Mouse (Mus musculus) small intestine, adult 2 months (tissue): ENCODE measurements around the gene Abhd4. TPM values are rescaled to one million over a fixed set of nuclear protein-coding genes. Genes with fewer than 3 reads are reported as not detected.
A peak's percentile ranks its signal among the peaks of the same experiment; 100 is the strongest.

ENCODE experiments used
- H3K27ac ChIP-seq: fragments of 200-500 bp; 2 replicates; pipeline ENCODE4 v1.5.1; 2012; ENCODE audit warnings: low read depth, low read length, control low read depth, inconsistent platforms; ENCODE audit not compliant: insufficient read depth
- H3K27me3 ChIP-seq: fragments of 200-500 bp; 2 replicates; pipeline ENCODE4 v1.6.1; 2012; ENCODE audit warnings: mild to moderate bottlenecking, moderate library complexity, low read length, inconsistent platforms; ENCODE audit not compliant: control insufficient read depth, insufficient read depth
- H3K36me3 ChIP-seq: fragments of 200-500 bp; 2 replicates; pipeline ENCODE4 v1.6.1; 2012; ENCODE audit warnings: mild to moderate bottlenecking, low read length, control low read depth, inconsistent platforms; ENCODE audit not compliant: control insufficient read depth, insufficient read depth
- H3K4me1 ChIP-seq: fragments of 200-500 bp; 2 replicates; pipeline ENCODE4 v1.6.1; 2012; ENCODE audit warnings: low read length, inconsistent platforms, mixed read lengths; ENCODE audit not compliant: control insufficient read depth, insufficient read depth, insufficient read length
- H3K4me3 ChIP-seq: fragments of 200-500 bp; 2 replicates; pipeline ENCODE4 v1.5.1; 2012; ENCODE audit warnings: low read depth, mild to moderate bottlenecking, control low read depth, inconsistent platforms, low read length, moderate library complexity
- CTCF ChIP-seq: fragments of 200-500 bp; IDR thresholded peaks from 2 replicates; pipeline ENCODE4 v1.5.1; 2012; ENCODE audit warnings: low read depth, mild to moderate bottlenecking, control low read depth, inconsistent platforms, low read length, moderate library complexity, mixed read lengths; ENCODE audit not compliant: insufficient replicate concordance, insufficient read length; ENCODE audit errors: extremely low read depth
- POLR2A ChIP-seq: fragments of 200-500 bp; IDR thresholded peaks from 2 replicates; pipeline ENCODE4 v1.6.1; 2012; ENCODE audit warnings: low read depth, mild to moderate bottlenecking, control low read depth, inconsistent platforms, low read length, moderate library complexity
- WGBS: fragments of 180-500 bp; shearing (Covaris S2); methylation state at CpG from one replicate; pipeline ENCODE4 v1.1.7; 2018; 5-methylcytosine and 5-hydroxymethylcytosine counted together
- polyA plus RNA-seq: library from polyadenylated mRNA; depleted of rRNA; stranded (reverse); fragments of >200 nt; gene quantifications from 2 replicates; pipeline ENCODE4 v1.2.3, GENCODE M21; 2012

Abhd4 gene
- polyA plus RNA-seq, 1 experiment = 53.6 TPM

- TF ChIP-seq CTCF (no peak), POLR2A (no peak)
- Histone ChIP-seq H3K27me3 (no peaks in the 10 kb centered on the region), H3K27ac (peak overlapping the region; percentile 17; the same call in 1 of the 2 replicates), H3K4me1 (peaks cover 27% of the 10 kb centered on the region; the same call in 1 of the 2 replicates), H3K4me3 (no peak overlapping the region), H3K36me3 (0 out of 2 replicates have a peak, but pooled peaks cover 2% of the 10 kb centered on the region)
- WGBS = 21% methylated on average over 12 of the region's 12 CpGs
Measured at GRCm38 (mm10) chr14:54254670-54255202, 748 bp downstream of the Abhd4 start.

GRCm38 (mm10) chr14:54258131-54258670 lies 4.2 kb downstream of the Abhd4 start:
- Histone ChIP-seq H3K27ac (no peak overlapping the region), H3K4me3 (no peak overlapping the region), H3K4me1 (peaks cover 23% of the 10 kb centered on the region; the same call in 1 of the 2 replicates), H3K27me3 (no peaks in the 10 kb centered on the region), H3K36me3 (peaks cover 7% of the 10 kb centered on the region; the same call in 1 of the 2 replicates)
- 30% methylated on average over 7 of the region's 7 CpGs for WGBS
- TF ChIP-seq CTCF = no peak
- TF ChIP-seq POLR2A = no peak

GRCm38 (mm10) chr14:54259003-54259721 lies 5.2 kb downstream of the Abhd4 start:
- H3K4me3 ChIP-seq = peak overlapping the region; percentile 91
- H3K36me3 ChIP-seq = peaks cover 11% of the 10 kb centered on the region
- H3K27me3 ChIP-seq = no peaks in the 10 kb centered on the region
- peak overlapping the region; percentile 72 for H3K27ac ChIP-seq
- WGBS = under 1% methylated on average over 35 of the region's 35 CpGs
- no peak for TF ChIP-seq CTCF
- TF ChIP-seq POLR2A = peak; percentile 74; the same call in 1 of the 2 replicates
- H3K4me1 ChIP-seq = peaks cover 23% of the 10 kb centered on the region; the same call in 1 of the 2 replicates

- Histone ChIP-seq H3K36me3 (peaks cover 13% of the 10 kb centered on the region), H3K27ac (peak overlapping the region; percentile 72), H3K27me3 (no peaks in the 10 kb centered on the region), H3K4me3 (peak overlapping the region; percentile 91), H3K4me1 (peaks cover 23% of the 10 kb centered on the region; the same call in 1 of the 2 replicates)
- 13% methylated on average over 8 of the region's 8 CpGs for WGBS
- TF ChIP-seq CTCF (no peak), POLR2A (no peak)
Measured at GRCm38 (mm10) chr14:54259722-54260085, 5.7 kb downstream of the Abhd4 start.

GRCm38 (mm10) chr14:54260196-54260595 lies 6.2 kb downstream of the Abhd4 start:
- H3K27me3 ChIP-seq = no peaks in the 10 kb centered on the region
- peaks cover 18% of the 10 kb centered on the region for H3K36me3 ChIP-seq
- 72% methylated on average over 2 of the region's 2 CpGs for WGBS
- H3K4me1 ChIP-seq = peaks cover 20% of the 10 kb centered on the region; the same call in 1 of the 2 replicates
- TF ChIP-seq POLR2A = no peak
- TF ChIP-seq CTCF = no peak
- H3K27ac ChIP-seq = no peak overlapping the region
- H3K4me3 ChIP-seq = no peak overlapping the region

GRCm38 (mm10) chr14:54261386-54261785 lies 7.4 kb downstream of the Abhd4 start:
- Histone ChIP-seq H3K27me3 (no peaks in the 10 kb centered on the region), H3K27ac (no peak overlapping the region), H3K4me1 (peaks cover 20% of the 10 kb centered on the region; the same call in 1 of the 2 replicates), H3K36me3 (peaks cover 23% of the 10 kb centered on the region), H3K4me3 (no peak overlapping the region)
- 89% methylated on average over 2 of the region's 2 CpGs for WGBS
- TF ChIP-seq CTCF (no peak), POLR2A (no peak)

- WGBS = 97% methylated on average over 8 of the region's 8 CpGs
- peaks cover 26% of the 10 kb centered on the region for H3K36me3 ChIP-seq
- no peak overlapping the region for H3K27ac ChIP-seq
- H3K4me3 ChIP-seq = no peak overlapping the region
- H3K27me3 ChIP-seq = no peaks in the 10 kb centered on the region
- H3K4me1 ChIP-seq = peaks cover 20% of the 10 kb centered on the region; the same call in 1 of the 2 replicates
- TF ChIP-seq POLR2A (no peak), CTCF (no peak)
Measured at GRCm38 (mm10) chr14:54262622-54263021, 8.6 kb downstream of the Abhd4 start.
